Mouse (Mus musculus) kidney, postnatal 36 days (tissue): Measurements from ENCODE around the gene Kras.

Experiments
- DNase-seq, 2 experiments: peaks; one replicate each; pipeline ENCODE4 v3.0.0; 2021 to 2022; ENCODE audit warnings: mixed read lengths in 2 of 2

The Kras gene

DNA sequence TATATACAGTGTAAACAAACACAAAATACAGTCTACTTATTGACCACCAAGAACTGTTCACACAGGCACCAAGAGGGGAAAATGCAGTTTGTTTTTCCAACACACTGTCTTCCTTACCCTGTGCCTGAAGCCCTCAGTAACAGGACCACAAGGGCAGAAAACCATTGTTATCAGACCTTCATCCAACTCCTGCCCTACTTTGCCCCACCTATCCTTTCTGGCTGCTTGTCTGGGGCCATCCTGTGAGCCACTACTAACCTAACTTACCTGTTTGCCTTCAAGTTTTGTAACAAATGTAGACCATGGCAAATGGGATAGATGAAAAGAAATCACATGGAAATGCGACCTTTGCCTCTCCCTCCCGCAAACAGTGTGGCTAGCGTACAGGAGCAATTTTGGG lies 2.2 kb downstream of the Kras start:
- peak in 1 of 2 experiments; percentile 11 for DNase-seq

DNA sequence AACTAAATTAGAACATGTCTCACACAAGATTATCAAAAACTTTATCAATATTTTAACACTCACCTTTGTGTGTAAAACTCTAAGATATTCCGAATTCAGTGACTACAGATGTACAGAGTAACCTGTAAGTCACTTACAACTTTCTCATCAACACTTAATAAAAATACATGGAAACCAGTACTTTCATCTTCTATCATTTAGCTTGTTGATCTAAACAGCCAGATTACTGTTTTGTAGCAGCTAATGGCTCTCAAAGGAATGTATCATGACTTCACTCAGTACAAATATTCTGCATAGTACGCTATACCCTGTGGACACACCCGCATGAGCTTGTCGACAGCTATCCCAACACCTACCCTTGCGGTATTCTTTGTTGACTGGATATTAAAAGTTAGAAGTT lies 3.2 kb downstream of the Kras start:
- DNase-seq: no peak

DNA sequence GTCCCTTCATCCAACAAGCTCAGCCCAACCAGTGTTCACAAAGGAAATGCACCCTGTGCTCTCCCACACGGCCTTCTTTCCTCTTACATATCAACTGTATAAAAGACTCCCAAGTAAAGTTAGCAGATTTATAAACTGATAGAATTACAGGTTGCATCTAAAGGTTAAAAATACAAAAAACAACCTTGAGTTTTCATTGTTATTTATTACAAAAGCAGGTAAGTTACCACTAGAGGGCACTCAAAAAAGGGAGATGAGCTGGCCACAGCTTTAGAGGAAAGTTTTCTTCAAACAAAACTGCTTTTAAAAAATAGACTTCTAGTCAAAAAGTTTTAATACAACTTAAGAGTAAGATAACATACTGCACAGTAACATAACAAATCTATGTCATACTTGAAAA lies 7.5 kb downstream of the Kras start:
- peak in 1 of 2 experiments; percentile 24 for DNase-seq

DNA sequence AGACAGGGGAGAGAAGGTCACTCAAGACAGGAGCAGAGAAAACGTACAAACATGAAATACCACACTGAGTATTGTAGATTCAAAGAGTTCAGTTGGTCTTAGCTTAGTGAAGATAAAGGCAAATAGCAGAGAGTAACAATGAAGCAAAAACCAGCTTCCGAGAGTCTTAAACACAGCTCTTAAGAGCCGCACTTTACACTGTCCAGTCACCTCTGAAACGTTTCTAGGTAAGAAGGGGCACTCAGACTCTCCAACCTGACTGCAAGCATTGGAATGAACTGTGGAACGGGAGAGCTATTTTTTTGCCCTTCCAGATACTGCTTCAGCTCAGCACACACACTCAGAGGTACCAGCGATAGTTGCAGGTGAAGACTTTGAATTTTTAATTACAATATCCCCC lies 9.8 kb downstream of the Kras start:
- DNase-seq: no peak

DNA sequence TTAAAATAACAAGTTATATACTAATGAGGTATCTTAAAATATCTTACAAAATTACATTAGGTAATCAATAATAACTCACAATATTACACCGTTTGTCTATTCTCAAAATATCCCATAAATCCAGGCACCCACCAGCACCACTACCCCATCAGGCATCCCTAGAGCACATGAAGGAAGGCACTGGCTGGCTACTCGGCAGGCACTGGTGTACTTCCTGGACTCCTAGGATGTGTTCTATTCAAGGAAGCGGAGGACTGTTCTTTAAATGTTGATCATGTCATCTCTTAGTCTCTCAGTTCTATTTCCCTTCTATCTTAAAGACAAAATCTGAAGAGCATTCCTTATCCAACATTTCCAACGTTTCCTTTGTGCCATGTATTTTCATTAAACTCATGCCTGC lies 12.9 kb downstream of the Kras start:
- no peak for DNase-seq

DNA sequence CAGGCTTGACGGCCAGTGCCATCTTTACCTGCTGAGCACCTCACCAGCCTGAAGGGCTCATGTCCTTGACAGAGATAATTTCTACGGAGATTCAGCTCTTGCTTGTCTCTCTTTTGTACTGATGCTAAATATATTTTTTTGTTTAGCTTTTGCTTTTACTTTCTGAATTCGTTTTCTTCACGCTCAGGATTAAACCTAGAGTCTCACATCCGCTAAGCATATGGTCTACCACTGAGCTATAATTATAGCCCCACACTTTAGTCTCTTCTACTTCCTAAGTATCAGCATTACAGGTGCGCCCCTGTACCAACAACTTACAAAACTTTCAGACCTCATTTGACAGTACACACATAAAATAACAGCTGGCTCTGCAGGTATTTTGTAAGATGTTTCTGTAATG lies 14.7 kb downstream of the Kras start:
- DNase-seq: no peak

DNA sequence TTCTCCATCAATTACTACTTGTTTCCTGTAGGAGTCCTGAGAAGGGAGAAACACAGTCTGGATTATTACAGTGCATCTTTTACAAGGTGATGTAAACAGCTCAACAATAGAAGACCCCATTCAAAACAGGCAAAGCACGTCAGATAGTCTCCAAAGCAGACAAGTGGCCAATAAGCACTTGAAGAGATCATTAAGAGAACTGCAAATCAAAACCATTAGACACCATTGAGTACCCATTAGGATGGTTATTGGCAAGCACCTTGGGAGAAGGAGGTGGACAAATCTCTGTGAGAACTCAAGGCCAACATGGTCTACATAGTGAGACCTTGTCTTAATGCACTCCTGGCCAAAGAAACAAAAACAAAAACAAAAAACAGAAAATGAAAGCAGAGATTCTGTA lies 15.6 kb downstream of the Kras start:
- no peak for DNase-seq

DNA sequence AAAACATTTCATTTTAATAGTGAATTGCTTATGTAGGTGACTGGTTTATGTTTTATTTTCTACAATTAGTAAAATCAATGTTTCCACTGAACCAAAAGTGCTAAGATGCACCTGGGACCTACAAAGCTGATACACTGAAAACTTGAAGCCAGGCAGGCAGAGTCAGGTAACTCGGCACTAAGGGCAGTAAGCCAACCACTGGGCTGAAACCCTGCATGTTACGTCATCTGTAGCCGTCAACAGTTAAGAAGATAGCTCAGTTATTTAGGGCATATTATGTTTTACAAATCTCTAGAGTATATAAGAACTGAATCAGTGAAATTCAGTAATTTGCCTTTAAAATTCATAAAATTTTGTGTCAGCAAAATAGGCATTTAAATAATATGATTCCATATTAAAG lies 23.7 kb downstream of the Kras start:
- peak in 1 of 2 experiments; percentile 11 for DNase-seq

DNA sequence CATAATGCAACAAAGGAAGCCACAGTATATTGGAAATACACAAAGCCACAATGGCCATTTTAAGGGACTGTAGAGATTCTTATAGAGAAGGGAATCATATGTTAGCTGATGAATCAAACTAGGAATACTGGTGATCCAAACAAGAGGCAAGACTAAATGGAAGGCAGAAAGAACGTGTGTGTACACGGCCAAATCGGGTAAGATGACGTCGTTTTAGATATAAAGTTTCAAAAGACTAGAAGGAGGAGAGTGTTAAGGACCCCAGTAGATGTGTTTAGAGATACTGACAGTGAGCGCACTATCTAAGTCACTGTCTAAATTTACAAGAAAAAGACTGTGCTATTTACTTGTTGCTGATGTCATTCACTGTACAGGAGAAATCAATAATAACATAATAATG lies 25.8 kb downstream of the Kras start:
- DNase-seq: no peak

DNA sequence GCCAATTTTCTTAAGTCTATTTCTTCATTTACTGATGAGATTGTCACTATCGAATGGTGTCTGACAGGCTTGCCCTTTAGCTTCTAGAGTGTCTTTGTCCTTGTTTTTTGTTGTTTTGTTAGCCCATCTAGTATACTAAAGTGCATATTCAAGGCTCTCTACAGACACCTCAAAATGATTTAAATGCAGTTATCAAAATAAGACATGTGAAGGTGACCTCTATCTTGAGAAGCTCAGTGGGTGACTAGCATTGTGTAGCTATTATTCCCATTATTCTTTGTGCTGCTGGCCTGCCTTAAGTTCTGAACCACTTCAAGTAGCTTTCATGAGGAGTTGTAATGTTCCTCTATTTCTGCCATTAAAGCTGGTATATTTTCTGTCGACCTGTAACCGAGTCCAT lies 34.2 kb downstream of the Kras start:
- no peak for DNase-seq

DNA sequence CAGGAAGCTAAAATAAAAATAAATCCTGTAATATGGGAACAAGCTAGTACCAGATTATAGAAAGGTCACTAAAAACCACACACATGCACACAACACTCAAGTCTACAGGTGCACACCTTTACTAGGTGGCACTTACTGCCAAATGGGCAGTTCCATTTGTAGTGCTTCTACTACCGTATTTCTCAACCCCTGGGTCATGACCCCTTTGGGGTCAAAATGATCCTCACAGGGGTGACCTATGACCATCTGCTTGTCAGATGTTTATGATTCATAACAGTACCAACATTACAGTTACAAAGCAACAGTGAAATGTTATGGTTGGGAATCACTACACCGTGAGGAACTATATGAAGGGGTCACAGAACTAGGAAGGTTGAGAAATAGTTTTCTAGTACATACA lies 36.1 kb downstream of the Kras start:
- no peak for DNase-seq

DNA sequence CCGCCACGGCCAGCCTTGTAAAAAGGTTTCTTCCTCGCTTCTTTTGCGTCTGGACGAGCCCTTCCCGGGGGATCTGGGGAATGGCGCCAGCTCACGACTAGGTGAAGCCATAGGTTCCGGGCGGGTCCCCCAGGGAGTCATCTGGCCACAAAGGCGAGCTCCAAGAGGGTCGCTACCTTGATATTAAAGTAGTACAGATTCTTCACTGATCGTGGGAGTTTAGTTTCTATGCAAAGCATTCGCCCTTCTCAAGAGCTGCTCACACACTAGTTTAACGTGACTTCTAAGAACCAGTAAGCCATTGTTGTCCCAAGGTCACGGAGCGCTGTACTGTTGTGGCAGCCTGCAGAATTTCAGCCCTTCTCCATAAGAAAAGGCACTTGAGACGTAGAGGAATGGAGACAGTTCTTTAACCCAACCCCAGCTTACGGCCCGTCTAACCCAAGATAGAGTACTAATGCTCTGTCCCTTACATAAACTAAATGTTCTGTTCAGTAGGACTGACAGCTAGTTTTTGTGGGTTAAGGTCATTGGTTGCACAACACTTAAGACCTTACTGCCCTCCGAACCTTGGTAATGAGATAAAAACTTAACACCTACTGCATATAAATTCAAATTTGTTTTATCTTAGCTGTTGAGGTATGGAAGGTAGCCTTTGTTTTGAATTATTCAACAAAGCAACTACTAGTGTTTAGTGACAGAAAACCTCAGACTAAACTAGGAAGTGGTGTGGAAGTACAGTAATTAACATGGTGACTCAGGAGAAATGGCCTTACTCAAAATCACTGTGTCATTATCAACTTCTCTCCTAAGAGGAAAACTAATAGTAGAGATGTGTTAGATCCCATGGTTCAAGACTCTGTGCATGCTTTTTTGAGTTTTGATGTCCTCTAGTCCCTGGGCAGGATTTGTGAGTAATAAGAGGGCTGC lies 38.4 kb downstream of the Kras start:
- peak in 1 of 2 experiments; percentile 16 for DNase-seq

DNA sequence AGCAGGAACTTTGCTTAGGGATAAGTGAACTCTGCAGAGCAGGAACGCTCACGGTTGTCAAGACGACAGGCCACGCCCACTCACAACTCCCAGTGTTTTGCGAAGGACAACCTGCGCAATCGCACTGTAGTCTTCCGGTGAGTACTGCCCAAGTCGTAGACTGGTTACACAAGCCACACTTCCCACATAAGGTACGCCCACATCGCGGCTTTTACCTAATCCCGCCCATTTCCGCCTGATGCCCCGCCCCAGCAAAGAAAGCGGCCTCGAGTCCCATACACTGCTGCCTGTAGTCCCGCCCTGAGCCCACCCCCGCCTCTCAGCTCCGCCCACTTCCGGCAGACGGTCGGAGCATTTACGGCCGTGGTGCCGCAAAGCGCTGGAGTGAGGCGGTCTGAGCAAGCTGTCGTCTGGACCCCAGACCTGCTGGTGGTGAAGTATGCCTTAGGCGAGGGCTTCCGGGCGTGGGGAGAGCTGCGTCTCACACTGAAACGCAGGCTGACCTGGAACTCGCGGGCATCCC lies 39.2 kb downstream of the Kras start, which contains the start of the genes Casc1 and Etfrf1:
Gene Casc1, minus strand, starts transcription at position 190 of the 523 bp plus-strand sequence.
Gene Etfrf1, plus strand, starts transcription at position 319 of the 523 bp plus-strand sequence.
- peak; percentile 100 for DNase-seq

DNA sequence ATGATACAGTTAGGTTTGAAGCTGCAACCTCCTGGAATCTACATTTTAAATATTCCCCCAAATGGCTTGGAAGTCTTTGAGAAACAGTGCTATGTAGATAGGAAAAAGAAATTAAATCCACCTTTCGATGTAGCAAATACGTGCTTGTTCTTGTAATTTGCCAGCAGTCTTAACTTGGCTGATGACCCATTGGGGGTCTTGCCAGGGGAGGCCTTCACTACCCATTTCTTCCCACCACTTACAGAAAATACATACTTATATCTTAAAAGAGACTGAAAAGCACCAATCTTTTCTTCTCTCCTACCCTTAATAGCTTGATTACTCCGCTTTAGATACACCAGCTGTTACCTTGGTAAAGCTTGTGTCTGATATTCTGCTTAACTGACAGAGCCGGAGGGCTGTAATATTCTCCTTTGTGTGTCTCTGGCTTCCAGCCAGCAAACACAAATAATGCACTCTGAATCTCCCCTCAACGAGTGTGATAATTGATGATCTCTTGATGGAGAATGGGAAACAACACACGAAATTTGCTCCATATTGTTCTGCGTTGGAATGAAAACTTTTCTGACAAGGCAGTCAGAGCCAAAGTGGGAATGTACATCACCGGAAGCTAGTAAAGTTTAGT lies 39.9 kb downstream of the Kras start:
- DNase-seq: no peak

DNA sequence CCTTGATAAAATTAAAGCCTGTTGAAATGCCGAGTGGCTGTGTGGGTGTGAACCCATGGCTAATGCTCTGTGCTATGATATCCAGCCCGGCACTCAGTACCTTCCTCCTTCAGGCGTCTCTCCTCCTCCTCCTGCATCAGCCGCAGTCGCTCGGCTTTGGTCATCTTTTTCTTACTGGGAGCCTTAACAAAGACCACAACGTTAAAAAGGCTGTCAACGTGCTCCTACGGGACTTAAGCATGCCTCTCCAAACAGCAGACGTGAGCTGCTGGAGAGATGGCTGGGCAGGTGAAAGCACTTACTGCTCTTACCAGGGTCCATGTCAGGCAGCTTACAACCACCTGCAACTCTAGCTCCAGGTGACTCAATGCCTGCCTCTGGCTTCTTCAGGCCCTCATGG lies 44.9 kb downstream of the Kras start:
- no peak for DNase-seq

DNA sequence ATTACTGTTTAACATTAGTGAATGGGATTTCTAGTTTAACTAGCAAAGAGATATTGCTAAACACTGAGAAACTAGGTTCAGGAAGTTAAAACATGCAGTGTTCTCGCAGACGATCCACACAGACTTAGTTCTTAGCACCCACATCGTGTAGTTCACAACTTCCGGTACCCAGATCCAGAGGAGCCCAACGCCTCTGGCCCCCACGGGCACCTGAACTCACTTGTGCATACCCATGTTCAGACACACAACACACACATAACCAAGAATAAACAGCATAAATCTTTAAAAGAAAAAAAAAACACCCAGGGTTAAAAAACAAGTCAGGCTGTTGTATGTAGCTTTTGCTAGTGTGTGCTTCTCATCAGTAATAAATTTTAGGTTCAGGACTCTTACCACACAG lies 45.6 kb downstream of the Kras start:
- no peak for DNase-seq

DNA sequence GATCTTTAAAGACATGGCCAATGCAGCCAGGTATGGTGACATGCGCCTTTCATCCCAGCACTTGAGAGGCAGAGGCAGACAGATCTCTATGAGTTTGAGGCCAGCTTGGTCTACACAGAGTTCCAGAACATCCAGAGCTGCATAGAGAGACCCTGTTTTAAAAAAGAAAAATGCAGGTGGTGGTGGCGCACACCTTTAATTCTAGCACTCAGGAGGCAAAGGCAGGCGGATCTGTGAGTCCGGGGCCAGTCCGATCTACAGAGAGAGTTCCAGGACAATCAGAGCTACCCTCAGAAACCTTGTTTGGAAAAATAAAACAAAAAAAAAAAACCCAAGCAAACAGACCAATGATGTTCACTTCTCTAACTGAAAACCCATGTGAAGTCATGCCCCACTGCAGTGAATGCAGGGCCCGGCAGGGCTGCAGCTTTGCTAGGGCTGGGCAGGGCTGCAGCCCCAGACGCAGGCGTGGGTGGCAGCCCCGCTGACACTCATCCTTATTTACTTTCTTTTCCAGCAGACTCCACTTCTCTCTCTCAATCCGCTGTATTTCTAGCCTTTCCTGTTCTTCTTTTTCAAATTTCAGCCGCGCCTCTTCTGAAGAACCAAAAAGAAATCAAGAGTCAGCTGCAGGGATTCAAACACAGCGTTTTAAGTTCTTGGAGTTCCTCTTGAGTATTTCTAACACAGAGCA lies 47.5 kb downstream of the Kras start:
- DNase-seq: no peak

DNA sequence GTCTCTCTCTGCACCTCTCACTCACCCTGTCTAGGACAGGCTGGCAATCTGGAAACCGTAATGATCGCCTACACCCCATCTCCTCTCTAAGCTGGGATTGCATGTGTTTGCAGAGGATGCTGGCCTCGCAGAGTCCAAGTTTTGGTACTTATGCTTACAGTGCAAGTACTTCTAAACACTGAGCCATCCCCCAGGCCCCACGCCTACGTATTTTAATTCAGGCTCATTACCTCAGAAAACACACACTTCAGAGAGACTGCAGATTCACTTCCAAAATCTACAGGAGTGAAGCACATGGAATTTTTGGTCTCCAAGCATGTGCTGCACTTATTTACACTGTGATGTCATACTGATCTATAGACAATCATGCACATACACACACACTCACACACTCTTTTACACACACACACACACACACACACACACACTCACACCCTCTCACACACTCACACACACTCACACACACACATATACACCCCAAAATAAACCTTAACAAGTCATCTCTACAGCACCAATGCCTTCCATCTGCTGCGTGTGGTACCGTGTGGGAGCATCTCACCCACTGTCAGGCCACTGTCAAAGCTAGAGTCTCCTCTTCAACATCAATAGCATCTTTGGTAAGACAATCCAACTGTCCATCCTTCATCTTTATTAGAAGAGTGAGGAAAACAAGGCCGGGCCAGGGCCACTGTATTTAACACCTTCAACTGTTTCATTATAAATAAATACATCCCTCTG lies 51.9 kb downstream of the Kras start:
- no peak for DNase-seq

DNA sequence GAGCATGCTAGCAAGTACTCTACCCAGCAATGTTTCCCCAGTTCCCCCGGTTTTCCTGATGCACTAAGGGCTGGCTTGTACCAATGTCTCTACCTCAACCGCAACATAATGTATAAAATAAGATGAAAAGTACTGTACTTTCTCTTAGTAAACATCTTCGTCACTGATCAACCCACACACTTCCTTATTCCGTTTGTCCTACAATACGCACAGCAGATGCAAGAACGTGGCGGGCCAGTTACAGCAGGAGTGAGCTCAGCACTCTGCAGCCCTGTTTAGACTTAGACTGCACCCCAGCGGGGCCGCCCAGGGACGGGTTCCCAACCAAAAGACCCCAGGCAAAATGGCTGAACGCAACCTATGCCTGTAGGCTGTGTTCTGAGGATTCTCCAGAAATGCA lies 56.6 kb downstream of the Kras start:
- DNase-seq: no peak

DNA sequence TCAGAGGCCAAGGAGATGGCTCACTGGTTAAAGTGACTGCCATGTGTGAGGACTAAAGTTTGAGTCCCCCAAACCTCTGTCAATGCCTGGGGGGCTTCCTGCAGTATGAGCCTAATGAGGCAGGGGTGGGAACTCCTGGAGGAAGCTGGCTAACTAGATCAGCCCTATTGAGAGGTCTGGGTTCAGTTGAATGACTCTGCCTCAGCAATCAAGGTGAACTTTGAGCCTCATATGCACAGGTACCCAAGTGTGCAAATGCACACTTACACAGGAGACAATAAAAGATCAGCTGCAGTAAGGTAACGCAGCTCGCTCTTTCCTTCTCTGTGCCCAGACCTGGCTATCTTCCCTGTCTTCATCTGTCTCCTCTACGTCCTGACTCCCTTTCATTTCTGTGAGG lies 57.0 kb downstream of the Kras start:
- DNase-seq: no peak

DNA sequence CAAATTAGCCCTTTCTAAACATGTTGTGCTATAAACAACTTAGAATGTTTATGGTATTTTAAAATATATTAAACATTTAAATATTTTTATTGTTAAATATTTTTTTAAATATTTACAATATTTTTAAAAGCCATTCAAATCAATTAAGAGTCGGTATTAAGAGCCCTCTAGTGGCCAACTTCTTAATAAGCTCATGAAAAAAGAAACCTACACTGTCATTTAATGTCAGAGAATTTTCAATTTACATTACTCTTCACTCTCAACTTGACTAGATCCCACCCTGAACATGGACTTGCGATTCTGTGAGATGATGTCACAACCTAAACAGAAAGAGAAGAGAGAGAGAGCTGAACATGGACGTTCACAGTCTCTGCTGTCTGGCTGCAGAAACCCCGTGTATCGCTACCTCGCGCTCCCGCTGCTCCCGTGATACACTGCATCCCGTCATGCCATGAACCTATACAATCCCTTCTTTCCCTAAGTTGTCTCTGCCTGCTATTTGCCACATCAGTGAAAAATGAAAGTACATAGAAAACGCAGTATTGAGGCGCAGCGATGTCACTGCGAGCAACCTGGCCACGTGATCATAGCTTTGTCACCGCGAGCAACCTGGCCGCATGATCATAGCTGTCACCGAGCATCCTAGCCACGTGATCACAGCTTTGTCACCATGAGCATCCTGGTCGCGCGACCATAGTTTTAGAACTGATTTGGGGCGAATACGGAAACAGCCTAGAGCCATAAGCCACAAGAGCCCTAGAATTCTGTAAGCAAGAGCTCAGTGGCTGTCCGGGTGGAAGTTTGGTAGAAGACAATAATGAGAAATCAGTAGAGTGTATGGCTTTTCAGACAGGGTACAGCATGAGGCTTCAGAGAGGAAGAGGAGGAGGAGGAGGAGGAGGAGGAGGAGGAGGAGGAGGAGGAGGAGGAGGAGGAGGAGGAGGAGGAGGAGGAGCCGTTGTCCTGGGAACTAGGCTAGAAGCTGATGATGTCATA lies 62.6 kb downstream of the Kras start:
- no peak for DNase-seq
